Mouse (Mus musculus): ENCODE measurements around the gene Krit1. TPM values are rescaled to one million over a fixed set of nuclear protein-coding genes. Genes with fewer than 3 reads are reported as not detected.
"Not testable (repeated sequence)": the region's sequence is repeated elsewhere in the genome, so short reads cannot be mapped to it uniquely, and the experiment has no call there.

Krit1 gene
- total RNA-seq, 1 experiment from 2014 or later = 92.8 TPM

DNA sequence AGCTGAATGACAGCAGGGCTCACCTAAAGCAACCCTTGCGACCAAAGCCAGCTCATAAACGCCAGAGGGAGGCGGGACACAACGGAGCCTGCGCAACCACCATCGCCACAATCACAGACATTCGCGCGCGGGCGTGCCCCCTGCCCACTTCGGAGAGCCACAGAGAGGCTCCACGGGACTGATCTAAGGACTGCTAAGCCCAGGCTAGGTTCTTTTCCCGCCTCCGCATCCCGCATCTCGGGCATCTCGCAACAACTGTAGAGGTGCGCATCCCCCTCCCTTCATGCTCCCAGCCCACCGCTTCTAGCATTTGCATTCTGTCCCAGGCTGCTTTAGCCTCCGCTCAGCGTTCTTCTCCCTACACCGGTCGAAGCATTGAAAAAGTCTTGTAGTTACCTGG lies 42.0 kb downstream of the Krit1 start, which contains the start of gene Lrrd1:
Lrrd1 (plus strand) TSS at position 148 of the 400 bp plus-strand sequence.
- ATAC-seq (replicated peaks in 1 of 2; ENCODE audit: insufficient read depth in 1 of 2, low FRiP score in 2 of 2, low TSS enrichment in 1 of 2, low read depth in 1 of 2, poor library complexity in 2 of 2, severe bottlenecking in 2 of 2) = no peak

DNA sequence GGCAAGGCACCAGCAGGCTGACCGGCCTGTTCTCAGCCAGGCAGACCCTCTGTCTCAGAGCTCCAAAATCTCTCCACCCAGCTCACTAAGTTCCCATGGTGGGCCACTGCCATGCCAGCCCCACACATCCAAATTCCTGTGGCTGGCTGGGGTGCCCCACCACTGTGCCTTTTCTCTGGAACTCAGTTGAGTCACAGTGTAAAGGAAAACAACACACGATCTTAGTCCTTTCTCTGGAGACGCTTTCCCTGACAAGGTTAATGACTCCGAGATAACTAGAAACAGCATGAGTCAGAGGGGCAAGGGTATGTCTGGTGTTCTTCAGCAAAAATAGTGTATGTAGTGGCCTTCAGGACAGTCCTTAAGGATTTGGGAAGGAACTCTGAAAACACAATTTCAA lies 67.2 kb downstream of the Krit1 start:
- no peak for ATAC-seq (replicated peaks in 1 of 2; ENCODE audit: insufficient read depth in 1 of 2, low FRiP score in 2 of 2, low TSS enrichment in 1 of 2, low read depth in 1 of 2, poor library complexity in 2 of 2, severe bottlenecking in 2 of 2)

DNA sequence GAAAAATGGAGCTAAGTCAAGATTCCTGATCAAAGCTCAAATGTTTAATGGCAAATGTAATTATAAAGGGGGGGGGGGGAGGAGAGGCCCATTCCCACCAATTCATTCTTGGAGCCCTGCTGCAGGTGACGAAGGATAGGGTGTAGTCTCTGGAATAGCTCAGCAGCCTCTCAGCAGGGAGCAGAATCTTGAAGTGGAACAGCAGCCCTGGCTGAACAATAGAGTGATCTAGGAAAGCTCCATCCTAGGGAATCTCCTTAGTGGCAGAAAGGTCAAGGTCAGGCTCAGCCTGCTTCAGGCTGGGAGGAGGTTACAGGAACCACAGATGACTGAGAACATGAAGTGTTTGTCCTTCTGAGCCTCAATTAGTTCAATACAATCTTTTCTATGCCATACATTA lies 69.4 kb downstream of the Krit1 start:
- no peak for ATAC-seq (replicated peaks in 1 of 2; ENCODE audit: insufficient read depth in 1 of 2, low FRiP score in 2 of 2, low TSS enrichment in 1 of 2, low read depth in 1 of 2, poor library complexity in 2 of 2, severe bottlenecking in 2 of 2)

DNA sequence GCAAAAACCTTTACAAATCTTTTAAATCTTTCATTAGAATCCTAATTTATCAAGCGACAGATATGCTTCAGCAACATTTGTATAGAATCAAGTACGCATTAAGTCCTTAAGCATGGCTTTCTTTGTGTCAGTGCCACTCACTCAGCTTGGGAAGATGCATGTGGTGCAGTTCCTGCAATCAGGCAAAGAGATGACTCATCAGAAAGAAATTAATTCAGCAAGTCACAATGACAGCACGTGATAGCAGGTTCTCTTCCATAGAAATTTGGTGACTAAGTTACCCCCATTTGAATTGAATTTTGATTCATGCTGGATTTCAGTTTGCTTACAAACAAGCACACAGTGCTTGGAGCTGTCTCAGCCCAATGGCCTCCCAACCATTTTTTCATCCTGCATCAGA lies 70.5 kb downstream of the Krit1 start:
- ATAC-seq (replicated peaks in 1 of 2; ENCODE audit: insufficient read depth in 1 of 2, low FRiP score in 2 of 2, low TSS enrichment in 1 of 2, low read depth in 1 of 2, poor library complexity in 2 of 2, severe bottlenecking in 2 of 2) = no peak

DNA sequence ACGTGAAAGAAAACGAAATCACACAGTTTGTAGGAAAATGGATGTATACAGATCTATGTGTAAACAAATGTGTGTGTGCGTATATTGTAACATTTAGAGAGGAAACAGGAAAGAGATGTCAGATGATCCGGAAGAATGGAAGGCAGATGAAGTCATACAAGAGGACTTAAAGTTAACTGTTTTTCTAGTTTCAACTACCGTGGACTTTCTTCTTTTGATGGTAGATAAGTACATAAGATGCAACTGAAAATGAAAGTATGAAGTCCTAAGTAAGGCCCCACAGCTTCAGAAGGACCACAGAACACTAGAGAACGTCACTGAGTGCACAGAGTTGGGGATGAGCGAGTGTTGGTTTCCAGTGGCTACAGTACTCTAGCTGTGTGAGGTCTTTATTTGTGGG lies 83.9 kb downstream of the Krit1 start:
- ATAC-seq (replicated peaks in 1 of 2; ENCODE audit: insufficient read depth in 1 of 2, low FRiP score in 2 of 2, low TSS enrichment in 1 of 2, low read depth in 1 of 2, poor library complexity in 2 of 2, severe bottlenecking in 2 of 2) = not testable (repeated sequence)

DNA sequence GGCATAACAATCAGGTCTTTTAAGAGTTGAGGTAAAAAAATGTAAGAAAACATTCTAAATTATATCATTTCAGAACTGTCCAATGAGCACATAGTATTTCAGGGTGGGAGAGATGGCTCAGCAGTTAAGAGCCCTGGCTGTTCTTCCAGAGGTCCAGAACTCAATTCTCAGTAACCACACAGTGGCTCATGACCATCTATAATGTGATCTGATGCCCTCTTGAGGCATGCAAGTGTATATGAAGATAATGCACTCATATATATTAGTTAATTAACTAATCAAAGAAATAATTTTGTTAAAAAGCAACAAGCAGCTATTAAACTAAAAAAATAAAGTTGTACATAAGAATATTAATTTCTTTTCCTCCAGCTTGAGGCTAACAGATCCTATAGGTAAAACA lies 86.2 kb downstream of the Krit1 start:
- ATAC-seq (replicated peaks in 1 of 2; ENCODE audit: insufficient read depth in 1 of 2, low FRiP score in 2 of 2, low TSS enrichment in 1 of 2, low read depth in 1 of 2, poor library complexity in 2 of 2, severe bottlenecking in 2 of 2) = no peak

DNA sequence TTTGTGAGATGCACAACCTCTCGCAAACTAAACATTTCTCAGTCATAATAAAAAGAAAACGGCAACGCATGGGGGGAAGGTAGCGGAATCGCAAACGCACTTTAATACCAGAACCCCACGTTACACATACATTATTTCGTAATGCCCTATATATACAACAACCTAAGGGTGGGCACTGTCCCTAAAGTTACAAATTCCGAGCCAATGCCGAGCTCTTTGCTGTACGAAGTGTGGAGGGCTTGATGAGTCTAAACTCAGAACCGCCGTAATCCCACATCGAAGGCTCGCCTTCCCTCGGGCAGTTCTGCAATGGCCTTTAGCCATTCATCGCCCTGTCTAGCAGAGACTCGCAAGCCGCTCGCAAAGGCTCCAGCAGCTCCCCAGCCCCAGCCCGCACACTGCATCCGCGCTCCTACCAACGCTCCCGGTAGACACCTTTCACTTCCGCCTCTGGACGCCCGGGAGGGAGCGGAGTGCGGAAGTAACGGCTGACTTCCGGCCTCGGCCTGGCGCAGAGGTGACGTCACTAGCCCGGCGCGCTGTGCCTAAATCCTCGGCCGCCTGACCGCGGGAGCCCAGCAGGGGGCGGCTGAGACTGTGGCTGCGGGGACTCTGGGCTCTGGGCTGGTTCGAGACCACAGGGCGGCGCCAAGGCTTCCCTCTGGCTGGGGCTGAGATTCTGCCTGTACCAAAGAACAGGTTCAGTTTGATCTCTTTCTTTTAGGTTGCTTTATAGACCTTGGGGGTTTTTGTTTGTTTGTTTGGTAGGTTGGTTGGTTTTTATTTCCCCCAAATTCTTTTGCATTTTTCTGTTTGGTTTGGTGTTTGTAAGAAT lies 90.7 kb downstream of the Krit1 start, which contains the start of gene Mterf1a:
Mterf1a (minus strand) TSS at position 475 of the 835 bp plus-strand sequence.
- ATAC-seq (replicated peaks in 1 of 2; ENCODE audit: insufficient read depth in 1 of 2, low FRiP score in 2 of 2, low TSS enrichment in 1 of 2, low read depth in 1 of 2, poor library complexity in 2 of 2, severe bottlenecking in 2 of 2) = peak; percentile 100

DNA sequence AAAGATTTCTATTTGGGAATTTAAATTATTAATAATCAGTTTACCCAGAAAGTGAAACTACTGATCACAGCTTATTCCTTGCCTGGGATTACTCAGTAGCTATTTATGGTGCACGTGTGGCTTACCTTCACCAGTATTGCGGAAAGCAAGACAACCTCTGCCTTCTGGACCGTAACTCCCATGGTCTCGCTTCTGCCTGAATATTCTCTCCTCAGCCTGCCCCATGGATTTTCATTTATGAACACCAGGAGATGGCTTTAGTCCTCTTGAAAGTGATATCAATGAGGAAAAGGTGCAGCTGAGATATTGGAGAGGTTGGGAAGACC lies 91.3 kb downstream of the Krit1 start:
- not testable (repeated sequence) for ATAC-seq (replicated peaks in 1 of 2; ENCODE audit: insufficient read depth in 1 of 2, low FRiP score in 2 of 2, low TSS enrichment in 1 of 2, low read depth in 1 of 2, poor library complexity in 2 of 2, severe bottlenecking in 2 of 2)

Other genes with a start within 250 kb of the Krit1 start
- gene 1700109H08Rik, start 231.6 kb upstream of the Krit1 start, total RNA-seq (2017) = 15.4 and 25.7 TPM in 2 replicates
- gene Pex1, start 207.1 kb upstream of the Krit1 start, total RNA-seq (2017) = 19.2 and 21.6 TPM in 2 replicates
- gene Rbm48, start 206.6 kb upstream of the Krit1 start, total RNA-seq (2017) = 35.8 and 43.6 TPM in 2 replicates
- not detected in 2 replicates for gene Tmbim7, start 152.0 kb upstream of the Krit1 start, total RNA-seq (2017)
- 216 and 315 TPM in 2 replicates for gene Gatad1, start 146.0 kb upstream of the Krit1 start, total RNA-seq (2017)
- gene Ankib1, start 259 bp upstream of the Krit1 start, total RNA-seq (2017) = 59.0 and 79.3 TPM in 2 replicates
- 0.38 TPM in 1 of 2 replicates, not detected in the other for gene Lrrd1, start 42.0 kb downstream of the Krit1 start, total RNA-seq (2017)
- gene Mterf1a, start 90.7 kb downstream of the Krit1 start, total RNA-seq (2017) = 11.8 and 12.5 TPM in 2 replicates
- gene Akap9, start 124.9 kb downstream of the Krit1 start, total RNA-seq (2017) = 92.8 and 116 TPM in 2 replicates